Mouse (Mus musculus) thymus, postnatal 10 days (tissue): Measurements from ENCODE around the gene Zfp638.
"Not testable (repeated sequence)": the region's sequence is repeated elsewhere in the genome, so short reads cannot be mapped to it uniquely, and the experiment has no call there.

Source experiments
- DNase-seq, 2 experiments: peaks; one replicate each; pipeline ENCODE4 v3.0.0; 2021; ENCODE audit warnings: low spot score in 2 of 2

Zfp638 gene

DNA sequence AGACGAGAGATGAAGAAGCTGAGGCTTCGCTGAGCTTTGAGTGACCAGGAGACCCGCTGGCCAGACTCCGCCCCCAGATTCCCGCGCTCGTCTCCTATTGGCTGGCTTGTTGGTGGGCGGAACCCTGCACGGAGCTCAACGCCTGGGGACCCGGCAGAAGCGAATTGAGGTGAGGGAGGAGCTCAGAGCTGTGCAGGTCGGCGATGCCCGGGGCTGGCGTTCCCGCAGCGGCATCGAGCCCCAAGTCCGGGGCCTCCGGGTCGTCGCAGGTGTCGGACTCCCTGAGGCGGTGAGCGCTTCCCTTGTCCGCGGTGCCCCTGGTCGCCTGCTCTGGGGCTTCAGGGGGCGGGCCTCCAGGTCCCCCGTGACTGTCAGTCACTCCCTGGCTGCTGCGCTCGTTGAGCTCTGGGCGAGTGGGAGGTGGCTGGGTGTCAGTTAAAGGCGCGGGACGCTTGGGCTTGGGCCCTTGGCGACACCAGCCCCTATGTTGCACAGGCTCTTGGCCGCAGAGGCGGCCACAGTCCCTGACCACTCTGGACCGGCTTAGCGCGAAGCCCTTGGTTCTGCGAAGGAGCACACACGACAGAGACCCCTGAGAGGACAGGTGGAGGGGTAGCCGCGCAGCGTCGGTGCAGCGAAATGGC is at the start of gene Zfp638:
Zfp638 (plus strand) TSS at position 156 of the 644 bp plus-strand sequence.
- DNase-seq, result peak; percentile 88 to 92

DNA sequence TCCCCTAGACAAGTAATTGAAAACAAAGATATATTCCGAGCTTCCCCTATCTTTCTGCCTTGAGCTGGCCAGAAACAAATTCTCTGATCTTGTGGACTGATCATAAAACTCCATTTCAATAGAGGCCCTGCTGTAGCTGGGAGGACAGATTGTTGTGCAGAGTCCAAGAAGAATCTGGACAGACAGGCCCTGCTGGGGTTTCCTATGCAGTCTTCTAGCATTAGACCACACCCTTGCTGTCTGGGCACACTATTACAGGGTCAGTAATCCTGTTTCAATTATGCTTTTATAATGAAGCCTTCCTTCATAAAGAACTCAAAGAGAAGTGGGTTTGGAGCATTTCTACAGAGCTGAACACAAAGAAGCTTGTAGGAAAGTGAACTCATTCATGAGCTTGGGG is 47.9 kb upstream of the Zfp638 start:
- DNase-seq, result no peak

DNA sequence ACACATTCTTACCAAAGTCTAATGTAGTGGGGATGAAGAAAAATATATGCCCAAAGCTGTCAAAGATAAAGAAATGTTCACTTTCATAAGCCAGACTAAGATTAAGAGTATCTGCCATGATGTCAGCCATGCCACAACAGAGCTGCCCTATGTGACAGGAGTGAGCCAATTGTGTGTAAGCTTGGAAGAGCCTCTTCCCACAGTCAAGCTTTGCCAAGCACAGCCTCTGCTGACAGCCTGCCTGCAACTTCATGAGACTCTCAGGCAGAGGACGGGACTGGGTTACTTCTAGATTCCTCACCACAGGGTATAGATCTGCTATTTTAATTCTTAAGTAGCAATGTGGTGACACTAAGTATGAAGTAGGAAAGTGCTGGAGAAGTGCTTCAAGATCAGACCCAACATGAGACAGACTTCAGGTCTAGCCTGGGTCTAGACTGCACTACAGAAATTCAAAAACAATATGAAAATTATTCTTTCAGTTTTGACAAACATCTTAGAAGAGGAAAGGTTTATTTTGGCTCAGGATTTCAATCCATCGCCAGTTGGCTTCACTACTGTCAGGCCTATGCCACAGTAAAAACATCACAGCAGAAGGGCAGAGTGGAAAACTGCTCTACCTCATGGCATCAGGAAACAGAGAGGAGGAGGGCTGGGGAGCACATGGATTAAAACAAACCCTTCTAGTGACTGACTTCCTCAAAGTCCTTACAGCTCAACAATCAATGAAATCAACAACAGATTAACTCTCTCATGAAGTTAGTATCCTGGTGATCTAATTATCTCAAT is 46.0 kb upstream of the Zfp638 start:
- no peak for DNase-seq

DNA sequence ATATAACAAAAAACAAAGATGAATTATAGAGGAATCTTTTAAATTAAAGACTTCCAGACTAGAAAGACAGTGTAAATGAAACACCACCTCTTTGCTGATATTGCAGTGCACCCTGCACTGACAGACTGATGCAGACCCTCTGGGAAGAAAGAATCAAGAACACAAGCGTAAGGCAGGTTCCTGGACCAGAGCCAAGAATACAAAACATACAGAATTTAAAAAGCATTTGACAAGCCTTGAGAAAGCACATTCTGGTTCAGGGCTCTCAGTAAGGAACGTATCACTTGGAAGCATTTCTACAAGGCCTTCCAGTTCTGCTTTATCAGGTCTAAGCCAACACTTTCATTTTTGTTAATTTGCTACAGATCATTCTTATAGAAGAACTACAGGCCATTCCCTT is 45.1 kb upstream of the Zfp638 start:
- no peak for DNase-seq

DNA sequence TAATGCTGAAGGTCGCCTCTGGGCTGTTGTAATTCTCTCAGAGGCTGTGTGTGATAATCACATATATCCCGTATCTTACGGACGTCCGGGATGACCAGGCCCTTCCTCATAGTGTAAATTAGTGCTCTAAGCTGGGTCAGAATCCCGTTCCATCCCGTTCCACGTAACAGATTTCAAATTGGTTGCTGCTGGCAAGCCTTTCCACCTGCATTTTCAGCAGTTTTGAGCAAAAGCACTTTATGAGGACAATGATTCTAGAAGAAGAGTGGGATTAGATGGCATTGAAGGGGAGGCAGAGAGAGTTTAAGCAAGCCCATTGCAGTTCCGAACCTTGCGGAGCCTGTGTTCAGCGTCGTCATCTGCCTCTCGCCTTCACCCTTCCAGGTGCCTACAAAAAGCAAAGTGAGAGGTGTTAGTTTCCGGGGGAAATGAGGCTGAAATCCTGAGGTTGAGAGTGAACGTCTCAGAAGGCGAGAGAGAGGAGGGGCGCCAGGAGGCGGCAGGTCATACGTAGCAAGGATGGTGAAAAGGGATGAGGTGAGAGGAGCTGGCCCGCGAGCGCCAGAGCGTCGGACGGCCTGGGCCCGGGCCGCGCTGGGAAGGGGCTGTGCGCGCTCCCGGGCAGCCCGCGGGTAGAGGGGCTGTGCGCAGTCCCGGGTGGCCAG is 35.8 kb upstream of the Zfp638 start:
- peak; percentile 42 to 49 for DNase-seq

DNA sequence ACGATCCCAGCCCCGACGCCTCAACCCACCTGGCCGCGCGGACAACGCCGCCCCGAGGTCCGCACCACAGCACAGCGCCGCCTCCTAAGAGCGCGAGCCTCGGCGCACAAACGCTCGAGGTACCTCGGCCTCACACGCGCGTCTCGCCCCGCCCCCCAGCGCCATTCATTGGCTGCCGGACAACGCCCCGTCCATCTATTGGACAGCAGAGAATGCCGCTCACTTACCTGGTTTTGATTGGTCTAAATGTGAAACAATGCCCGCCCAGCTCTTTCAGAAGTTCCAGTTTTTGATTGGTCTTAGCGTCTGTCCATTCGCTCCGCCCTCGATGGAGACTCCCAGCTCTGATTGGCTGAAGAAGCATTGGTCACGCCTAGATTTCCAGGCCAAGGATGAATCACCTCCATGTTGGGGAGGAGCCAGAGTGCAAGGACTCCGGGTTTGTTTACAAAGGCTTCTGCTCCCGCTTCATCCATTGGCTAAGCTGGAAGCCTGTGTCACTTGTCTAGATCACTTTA is 35.2 kb upstream of the Zfp638 start, which contains the start of gene Paip2b:
Paip2b (minus strand) TSS at position 136 of the 518 bp plus-strand sequence.
- DNase-seq, result peak; percentile 97 to 98

DNA sequence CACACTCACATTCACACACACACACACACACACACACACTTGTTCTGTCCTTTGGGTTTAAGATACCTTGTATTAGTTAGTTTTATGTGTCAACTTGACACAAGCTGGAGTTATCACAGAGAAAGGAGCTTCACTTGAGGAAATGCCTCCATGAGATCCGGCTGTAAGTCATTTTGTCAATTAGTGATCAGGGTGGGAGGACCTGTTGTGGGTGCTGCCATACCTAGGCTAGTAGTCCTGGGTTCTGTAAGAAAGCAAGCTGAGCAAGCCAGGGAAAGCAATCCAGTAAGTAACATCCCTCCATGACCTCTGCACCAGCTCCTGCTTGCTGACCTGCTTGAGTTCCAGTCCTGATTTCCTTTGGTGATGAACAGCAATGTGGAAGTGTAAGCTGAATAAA is 34.5 kb upstream of the Zfp638 start:
- DNase-seq, result not testable (repeated sequence)

DNA sequence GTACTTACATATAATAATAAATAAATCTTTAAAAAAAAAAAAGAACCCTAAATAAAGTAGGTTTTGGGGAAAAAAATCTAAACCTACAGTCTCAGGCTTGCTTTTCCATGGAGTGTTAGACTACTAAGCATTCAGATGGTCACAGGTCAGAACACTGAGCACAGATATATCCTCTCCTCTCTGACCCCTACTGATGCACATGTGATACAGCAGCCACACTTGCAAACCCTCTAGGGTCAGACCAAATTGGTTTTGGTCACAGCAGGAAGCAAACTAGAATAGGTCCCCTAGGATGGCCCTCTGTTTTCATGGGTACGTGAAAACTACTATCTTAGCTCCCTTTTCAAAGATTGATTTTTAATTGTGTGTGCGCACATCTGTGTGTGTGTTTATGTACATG is 30.1 kb upstream of the Zfp638 start:
- no peak for DNase-seq

DNA sequence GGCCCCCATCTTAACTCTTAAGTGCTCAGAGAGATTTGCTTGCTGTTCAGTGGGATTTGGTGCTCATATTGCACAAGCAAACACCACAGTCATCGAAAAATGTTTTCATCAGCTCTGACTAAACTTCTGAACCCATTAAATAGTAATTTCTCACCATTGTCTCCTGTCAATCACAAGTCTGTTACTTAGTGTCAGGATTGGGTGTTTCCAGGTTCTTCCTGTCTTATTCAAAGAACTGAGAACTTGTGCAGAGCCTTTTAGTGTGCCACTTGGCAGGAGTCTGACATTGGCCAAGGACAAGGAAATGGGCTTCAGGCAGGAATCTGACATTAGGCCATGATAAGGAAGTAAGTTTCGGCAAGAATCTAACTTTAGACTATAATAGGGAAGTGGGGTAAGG is 28.9 kb upstream of the Zfp638 start:
- no peak for DNase-seq

DNA sequence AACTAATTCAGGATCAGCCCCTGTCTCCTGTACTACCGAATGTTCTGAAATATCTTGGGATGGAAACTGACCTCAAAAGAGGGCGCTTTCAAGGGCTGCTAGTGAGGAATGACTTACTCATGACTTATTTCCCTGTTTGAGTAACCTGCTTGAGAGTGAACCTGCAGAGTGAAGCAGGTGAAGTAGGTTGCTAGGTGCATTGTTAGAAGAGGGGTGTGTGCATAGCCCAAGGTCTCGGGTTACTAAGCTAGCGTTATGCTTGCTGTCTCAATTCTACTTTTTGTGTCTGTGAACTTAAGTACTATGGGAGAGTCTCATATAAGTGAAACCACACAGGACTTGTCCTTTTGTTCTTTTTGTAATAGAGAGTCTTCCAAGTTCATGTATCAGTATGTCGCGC is 26.8 kb upstream of the Zfp638 start:
- no peak for DNase-seq

DNA sequence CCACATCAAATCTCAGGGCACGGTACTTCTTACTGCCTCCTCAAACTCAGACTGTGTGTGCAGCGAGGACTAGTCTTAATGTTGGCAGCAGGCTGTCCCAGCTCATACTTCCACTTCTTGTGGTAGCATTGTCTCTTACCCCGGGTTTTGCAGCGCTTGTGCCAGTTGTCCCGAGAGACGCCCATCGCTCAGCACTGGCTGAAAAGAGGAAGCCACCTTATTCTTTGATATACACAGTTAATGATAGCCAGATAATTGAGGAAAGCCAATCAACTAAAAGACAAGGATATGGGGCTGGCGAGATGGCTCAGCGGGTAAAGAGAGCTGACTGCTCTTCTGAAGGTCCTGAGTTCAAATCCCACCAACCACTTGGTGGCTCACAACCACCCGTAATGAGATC is 22.0 kb upstream of the Zfp638 start:
- no peak for DNase-seq

DNA sequence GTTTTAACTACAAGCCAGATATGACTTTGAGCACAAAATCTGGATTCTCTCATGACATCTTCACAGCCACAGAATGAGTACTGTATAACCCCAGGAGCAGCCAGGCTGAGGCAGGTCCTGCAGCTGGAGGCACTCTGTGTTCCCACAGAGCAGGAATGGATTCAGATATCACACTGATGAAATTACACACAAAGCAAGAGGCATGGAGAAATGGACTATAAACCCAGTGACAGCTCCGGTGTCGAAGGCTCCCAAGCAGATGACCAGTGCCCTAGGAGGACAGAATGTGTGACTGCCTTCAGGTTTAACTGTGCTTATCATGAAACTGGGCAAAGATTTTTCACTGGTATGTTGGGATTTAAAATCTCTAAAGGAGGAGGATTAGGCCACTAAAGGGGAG is 20.8 kb upstream of the Zfp638 start:
- DNase-seq, result no peak

DNA sequence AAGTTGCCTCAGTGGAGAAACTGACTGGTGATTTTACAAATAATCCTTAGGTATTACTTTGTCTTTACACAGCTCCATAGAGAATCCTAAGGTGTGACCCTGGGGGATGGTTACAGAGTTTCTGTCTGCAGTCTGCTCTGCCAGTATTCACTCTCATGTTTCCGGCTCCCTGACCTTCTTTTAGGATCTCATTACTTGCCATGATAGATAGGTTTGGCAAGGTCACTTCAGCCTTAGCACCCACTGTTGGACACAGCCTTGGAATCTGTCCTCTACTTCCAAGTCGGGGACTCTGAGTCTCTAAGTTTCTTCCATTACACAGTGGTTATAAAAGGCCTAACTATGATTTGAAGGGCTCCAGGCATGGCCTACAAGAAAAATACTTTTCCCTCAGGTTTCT is 17.5 kb upstream of the Zfp638 start:
- no peak for DNase-seq

DNA sequence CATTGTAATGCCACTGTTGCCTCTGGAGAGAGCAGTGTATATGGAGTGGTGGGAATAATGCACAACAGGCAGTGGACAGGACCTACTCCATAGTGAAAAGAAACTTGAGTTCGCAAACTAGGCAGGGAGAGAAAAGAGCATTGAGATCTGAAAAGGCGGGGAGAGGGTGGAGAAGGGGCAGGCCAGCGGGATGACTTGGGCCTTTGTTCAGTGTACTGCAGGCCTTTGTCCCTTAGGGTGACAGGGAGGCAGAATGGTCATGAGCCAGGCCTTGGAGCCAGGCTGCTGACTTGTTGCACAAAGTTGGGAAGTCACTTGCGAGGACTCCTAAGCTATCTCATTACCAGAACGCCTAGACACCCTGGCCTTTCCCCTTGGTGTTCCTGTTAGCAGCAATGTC is 9.4 kb upstream of the Zfp638 start:
- DNase-seq, result no peak

DNA sequence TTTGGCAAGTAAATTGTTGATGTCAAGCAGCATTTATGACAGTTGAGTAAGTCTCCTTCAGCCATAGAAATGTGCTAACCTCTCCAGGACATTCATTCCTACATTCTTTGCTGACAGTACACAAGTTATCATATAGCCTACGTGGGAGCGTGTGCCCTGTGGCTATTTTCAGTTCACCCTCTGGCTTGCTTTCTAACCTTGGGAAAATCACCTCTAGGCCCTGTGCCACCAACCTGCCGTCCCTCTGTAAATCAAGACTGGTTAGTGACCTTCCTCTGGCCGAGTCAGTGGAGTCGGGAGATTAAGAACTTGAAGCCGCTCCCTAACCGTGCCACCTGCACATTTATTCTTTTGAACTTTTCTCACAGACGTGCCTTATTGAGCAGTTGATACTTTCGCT is 6.9 kb upstream of the Zfp638 start:
- DNase-seq, result no peak

DNA sequence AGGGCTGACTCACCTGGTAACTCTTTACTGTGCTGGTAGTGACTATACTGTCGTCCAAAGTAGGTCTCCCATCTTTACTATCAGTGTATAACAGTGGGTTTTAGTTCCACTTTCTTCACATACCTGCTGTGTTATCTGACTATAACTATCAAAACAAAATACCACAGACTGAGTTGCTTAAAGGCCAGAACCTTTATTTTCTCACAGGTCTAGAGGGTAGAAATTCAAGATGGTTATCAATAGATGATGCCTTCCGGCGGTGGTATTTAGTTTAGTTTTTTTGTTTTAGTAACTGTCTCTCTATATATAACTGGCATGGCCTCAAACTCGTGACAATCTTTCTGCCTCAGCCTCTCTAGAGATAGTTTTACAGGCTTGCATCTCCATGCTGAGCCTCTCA is 3.4 kb upstream of the Zfp638 start:
- no peak for DNase-seq

DNA sequence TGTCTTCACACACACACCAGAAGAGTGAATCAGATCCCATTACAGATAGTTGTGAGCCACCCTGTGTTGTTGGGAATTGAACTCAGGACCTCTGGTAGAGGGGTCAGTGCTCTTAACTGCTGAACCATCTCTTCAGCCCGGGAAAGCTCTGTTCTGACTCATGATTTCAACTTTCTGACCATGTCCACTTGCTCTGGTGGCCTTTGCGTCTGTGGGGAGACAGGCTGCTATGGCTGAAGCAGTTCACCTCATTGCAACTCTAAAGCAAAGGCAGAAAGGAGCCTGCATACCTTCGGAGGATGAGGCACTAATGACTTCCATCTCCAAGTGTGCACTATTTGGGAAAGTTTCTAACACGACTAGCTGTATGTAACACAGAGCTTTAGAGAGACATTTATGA is 486 bp upstream of the Zfp638 start:
- no peak for DNase-seq

DNA sequence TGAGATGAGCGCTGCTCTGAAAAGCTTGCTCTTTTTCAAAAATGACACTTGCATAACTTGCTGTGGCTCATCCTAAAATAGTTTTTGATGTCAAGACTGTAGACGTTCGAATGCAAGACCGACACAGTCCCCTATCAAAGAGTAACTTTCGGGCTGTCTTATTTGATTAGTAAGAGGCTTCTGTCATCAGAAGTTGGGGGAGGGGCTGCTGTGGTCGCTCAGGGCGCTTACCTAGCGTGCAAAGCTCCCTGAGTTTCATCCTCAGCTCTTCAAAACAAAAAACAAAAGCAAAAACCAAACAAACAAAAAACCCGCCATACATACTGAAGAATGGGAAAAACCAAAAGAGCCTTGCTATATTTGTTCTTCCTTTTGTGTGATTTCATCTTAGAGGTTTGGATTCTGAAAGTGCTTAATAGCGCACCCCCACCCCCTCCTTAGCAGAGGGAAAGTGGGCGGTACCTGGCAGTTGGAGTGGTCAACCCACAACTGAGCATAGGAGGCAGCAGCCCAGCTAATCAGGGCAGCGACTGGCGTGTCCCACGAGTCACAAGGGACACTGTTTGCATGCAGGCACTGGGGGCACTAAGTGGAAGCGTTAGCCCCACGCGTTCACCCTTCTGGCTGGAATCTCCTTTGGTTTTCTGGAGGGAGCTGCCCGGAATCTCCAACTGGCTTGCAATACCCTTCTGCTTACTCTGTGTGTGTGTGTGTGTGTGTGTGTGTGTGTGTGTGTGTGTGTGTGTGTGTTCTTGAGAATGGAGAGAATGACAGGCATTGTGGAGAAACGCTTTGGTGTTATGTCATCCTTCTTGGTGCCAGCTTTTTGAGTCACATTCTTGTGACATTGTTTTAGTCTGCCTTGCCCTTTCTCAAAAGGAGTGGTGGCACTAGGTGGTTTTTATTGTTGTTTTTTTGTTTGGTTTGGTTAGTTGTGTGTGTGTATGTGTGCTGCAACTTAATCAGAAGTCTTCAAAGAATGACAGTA is 983 bp downstream of the Zfp638 start:
- peak; percentile 12 to 33 for DNase-seq

DNA sequence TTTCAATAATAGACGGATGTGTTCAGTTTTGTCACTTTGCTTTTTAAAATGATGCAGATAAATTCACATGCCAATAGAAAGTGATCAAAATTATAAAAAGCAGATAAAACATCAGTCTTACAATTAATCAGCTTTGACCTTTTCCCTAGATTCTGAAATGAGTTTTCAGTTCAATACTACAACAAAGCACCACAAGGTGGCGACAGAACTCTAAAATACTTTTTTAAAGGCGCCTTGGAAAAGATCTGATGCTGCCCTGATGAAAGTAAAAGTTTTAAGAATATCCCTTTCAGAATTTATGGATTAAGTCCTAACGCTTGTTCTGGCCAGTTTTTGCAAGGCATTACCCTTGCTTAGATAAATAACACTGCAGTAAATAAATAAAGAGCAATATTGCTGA is 12.9 kb downstream of the Zfp638 start:
- peak in 1 of 2 experiments; percentile 45 for DNase-seq

DNA sequence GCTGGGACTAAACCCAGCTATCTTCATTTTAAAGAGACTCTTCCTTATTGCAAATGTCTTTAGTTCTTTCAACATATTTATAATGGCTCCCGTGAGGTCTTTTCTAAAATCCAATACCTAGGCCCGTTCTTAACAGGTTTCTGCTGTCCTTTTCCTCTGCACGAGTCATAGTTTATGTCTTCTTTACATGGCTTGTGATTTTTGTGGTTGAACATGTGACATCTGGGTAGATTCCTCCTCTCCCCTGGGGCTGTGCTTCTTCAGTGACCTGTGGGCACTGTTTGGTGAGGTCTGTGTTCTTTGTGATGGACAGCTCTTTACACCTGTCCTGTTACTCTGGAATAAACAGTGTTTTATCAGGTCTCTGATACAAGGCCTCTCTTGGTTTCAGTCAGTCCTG is 19.9 kb downstream of the Zfp638 start:
- DNase-seq, result no peak

DNA sequence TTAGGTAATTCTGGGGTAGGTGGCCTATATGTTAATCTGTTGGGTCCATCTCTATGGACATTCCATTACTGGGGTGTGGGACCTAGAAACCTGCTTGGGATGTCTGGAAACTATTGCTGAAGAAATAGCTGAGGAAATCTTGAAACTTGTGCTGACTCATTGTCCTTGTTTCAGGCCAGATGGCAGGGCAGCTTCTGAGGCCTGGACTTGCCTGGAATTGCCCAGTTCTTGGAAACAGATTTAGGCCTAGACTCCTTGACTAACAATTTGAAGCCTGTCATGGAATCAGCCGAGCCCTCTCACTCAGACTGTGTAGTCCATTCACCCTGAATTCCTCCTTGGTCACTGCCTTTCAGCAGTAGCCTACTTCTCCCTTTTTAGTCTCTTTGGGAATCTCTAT is 21.9 kb downstream of the Zfp638 start:
- no peak for DNase-seq
